Mouse (Mus musculus) skeletal muscle tissue, adult 2 months (tissue): ENCODE measurements at regions not wholly inside any gene's neighbourhood (a gene's known extent, or its start where the extent isn't known, plus 50 kb on each side); places are given as distances from the start of the nearest gene placed in this dataset.
"Not testable (repeated sequence)": the region's sequence is repeated elsewhere in the genome, so short reads cannot be mapped to it uniquely, and the experiment has no call there.

Source experiments
- DNase-seq: peaks from one replicate; pipeline ENCODE4 v3.0.0-alpha.2; 2012; ENCODE audit warnings: low read depth, low spot score

DNA sequence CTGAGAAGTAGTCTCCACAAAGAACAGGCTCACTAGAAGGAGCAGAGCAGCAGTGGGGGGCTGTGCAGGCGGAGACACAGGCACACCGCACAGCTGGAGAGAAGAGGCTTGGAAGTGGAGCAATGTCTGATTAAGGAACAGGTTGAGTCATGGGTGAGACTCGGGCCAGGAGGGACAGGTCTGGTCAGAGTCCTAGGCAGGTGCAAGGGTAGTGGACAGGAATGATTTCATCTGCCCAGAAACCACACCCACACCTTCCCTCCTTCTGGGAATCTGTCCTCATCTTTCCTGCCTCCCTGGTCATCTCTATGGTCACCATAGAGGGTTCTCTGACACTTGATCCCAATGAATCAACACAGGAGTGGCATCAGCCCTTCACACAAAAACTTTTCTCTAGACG, 983.8 kb downstream of the 4930447A16Rik start:
- no peak for DNase-seq

DNA sequence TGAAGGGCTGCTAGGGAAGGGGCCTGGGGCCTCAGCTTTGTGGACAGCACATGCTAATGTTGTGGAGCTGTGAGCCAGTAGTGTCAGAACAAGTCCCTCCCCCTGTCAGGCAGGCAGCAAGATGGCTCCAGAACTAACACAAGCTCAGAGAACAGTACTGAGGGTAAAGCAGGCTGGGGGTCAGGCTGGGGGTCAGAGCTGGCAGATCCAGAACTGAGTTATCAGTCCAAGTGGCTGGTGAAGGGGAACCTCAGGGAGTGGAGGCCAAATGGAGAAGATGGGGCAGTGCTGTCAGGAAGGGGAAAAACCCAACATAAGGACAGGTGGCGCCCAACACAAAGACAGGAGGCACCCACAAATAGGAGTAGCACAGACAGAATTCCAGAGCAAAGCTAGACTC, 985.1 kb downstream of the 4930447A16Rik start:
- DNase-seq, result no peak

DNA sequence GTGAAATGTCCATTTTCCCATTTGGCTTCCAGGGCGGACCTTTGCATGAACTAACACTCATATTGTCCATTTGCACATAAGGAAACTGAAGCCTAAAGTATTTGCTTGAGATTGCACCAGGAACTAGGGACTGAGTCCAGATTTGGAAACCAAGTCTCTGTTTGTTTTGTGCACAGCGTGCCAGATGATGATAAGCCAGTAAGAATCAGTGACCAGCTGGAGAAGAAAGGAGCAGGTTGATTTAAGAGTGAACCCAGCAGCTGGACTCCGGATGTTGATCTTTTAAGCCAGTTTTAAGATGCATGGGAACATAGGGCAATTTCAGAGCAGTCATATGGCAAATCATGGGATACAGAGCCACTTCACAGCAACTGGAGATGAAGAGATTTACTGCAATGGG, 987.1 kb downstream of the 4930447A16Rik start:
- no peak for DNase-seq

DNA sequence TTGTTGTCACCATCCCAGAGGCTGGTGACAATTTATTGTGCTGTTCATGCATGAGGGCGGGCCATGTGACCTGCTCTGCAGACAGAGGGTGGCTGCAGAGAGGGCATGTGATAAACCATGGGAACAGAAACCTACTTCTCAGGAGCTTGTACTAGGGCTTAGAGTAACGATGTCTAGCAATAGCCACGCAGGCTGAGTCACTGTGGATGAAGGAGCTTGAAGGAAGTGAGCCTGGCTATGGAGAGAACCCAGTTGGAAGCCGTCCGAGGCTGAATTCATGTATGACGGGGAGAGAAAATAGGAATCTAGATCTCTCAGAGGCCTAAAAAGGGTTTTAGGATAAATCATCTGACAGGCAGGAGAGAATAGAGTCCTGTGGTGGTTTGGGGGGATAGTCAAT, 988.0 kb downstream of the 4930447A16Rik start:
- no peak for DNase-seq

DNA sequence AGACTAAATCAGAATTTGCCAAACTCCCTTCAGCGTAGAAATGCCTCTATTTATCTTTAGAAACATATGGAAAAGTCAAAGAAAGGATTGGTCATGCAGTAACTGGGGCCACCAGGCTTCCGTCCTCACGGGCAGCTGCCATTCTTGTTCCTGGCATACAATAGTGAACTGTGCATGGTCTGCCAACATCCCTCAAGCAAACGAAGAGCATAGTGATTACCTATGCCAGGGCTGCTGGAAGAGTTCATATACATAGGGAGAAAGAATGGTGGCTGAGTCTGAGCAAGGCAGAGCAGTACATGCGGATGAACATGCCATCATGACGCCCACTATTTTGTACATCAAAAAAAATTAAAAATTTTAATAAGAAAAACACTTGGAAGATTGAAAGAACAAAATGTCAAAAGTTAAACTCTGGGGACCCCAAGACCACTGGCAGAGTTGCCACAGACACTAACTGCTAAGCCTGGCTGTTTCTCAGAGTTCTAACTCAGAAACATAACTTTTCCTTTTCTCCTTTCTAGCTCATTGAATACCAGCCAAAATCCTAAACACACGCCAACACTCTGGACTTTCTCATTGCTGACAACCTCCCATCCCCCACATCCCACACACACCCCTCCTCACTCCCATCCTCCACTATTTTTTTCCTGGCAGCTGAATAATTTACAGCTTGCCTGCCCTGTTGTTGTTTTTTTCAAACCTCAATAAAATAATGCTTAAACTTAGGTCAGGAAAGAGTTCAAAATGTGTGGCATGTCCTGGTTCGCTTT, 989.1 kb downstream of the 4930447A16Rik start:
- no peak for DNase-seq

DNA sequence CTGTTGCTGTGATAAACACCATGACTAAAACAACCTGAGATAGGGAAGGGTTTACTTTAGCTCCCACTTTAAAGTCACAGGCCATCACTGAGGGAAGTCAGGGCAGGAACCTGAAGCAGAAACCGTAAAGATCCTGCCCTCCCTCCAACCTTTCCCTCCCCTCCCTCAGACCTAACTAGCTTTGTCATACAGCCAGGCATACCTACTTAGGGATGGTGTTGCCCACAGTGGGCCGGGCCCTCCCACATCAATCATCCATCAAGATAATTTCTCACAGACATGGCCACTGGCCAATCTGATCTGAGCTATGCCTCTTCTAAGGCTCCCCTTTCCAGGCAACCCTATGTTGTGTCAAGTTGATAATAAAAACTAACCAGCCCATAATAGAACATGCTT, 989.7 kb downstream of the 4930447A16Rik start:
- DNase-seq, result no peak

DNA sequence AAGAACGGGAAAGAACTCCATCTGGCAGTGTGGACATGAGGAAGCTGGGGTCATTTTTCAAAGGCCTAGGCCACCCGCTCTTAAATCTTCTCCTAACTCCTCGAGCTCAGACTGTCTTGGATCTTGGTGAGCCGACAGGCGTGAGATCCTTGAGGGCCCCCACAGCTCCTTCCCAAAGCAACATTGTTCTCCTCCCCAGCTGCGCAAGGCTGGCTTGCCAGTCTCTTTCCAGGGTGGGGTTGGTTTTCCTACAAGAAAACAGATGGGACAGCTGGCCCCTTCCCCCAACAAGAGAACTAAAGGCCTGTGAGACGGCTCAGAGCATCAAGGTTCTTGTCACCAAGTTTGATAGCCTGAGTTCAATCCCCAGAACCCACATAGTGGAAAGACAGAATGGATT, 994.3 kb downstream of the 4930447A16Rik start:
- DNase-seq, result peak; percentile 36

DNA sequence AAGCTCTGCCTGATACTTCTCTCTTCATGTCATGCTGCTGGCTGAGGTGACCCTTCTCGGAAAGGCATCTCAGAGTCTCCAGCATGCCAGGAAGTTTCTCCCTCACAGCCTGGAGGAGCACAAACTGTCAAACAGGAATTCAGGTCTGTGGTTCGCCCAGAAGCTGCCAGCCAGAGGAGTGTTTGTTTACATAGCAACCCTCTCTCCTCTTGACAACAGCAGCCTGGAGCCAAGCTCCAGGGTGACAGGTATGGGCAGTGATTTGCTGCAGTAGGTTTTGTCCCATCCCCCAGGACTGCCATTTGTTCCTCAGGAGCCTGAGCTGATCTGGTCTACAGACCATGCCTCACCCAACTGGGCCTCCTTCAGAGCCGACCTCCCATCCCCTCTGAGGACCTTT, 995.4 kb downstream of the 4930447A16Rik start:
- peak; percentile 62 for DNase-seq

DNA sequence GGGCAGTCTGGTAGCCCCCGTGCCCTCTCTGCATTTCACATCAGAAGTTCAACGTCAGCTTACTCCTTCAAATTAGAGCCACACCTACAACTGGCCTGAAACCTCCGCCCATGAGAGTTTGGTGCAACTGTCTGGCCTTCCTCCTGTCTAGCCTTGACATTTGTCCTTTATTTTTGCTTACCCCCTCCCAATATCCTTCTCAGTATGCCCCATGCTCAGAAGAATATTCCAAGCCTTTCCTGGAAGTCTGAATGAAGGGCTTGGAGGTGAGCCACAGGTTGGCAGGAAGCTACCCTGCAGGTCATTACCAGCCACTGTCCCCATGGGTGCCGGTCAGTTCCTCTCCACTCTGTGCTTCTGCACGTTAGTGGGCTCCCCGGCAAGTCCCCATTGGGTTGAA, 997.4 kb downstream of the 4930447A16Rik start:
- DNase-seq, result peak; percentile 27

DNA sequence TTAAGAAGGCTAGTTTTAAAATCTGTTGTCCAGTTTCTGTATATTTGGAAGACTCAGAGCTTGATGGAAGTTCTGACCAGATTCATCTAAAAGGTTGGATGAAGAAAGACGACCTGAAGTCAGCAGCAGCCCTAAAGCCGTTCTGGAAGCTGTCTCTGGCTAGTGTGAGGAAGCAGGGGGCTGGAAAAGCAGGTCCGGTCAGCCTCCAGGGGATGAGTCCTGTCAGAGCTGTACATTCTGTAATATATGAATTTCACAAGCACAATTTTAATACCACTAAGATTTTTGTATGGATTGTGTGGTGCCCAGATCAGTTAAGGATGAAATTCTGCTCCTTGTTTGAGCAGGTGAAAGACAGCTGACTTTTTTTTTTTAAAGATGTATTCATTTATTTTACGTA, 1000.2 kb downstream of the 4930447A16Rik start:
- DNase-seq, result no peak

DNA sequence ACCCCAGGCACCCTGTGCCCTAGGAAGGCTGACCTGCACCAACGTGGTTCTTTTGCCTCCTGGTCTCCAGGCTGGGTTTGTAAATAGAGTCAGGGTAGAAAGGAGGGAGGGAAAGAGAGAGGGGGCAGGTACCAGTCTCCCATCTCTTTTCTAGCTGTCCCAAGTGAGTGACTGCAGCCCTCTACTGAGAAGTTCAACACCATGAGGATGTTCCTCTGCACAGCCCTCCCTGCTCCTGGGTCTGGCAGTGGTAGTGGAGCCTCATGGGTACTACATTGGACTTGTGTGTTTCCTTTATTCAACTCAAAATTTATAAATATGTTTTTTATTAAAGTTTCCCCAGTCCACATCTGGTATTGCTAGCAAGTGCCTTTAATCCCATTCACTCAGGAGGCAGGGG, 1002.6 kb downstream of the 4930447A16Rik start:
- no peak for DNase-seq

DNA sequence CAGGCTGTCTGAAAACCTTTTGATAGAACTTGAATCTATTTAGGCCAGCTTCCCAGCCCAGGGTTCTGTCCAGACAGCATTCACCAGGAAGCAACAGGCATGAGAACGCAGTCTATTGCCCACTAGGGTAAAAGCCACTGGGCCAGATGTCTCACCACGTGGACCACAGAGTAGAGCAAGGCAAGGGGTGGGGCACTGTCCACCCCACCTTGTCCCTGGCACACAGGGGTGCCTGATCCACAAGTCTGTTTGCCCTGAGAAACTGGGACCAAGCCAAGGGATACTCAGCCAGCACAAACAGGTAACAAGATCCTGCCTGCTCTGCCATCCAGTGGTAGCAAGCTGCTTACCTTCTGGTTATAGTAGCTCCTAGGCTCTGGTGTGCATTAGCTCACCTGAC, 1006.3 kb downstream of the 4930447A16Rik start:
- DNase-seq, result peak; percentile 97

DNA sequence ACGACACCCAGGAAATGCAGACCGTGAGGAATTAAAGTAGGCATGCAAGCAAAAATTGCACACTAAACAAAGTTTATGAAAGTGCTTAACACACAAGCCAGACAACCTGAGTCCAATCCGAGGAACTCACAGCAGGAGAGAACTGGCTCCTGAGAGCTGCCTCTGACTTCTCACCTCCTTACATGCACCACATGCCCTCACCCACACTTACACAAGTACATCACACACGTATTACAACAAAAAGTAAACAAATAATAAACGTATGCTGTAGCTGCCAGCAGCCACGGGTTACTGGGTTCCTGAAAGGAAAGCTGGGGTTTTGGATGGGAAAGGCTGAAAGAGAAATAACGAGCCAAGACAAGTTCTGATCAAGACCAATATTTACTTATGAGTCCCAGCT, 1008.0 kb downstream of the 4930447A16Rik start:
- no peak for DNase-seq

DNA sequence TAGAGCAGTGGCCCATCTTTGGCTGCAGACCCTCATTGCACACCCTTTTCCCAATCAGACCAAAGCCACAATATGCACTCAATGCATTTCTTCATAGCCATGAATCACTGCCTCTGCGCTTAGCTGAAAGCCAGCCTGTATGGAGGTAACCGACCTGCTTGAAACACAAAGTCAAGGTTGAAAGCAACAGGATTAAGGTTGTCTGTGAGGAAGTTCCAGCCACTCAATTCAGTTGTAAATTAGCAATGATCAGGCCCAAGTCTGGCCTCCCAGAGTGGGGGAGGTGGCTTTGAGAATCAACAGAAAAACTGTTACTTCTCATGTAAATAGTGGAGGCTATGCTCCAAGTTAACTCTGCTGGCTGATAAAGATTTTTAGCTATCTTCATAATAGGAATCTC, 1008.9 kb downstream of the 4930447A16Rik start:
- not testable (repeated sequence) for DNase-seq
